Mouse (Mus musculus): ENCODE measurements around the gene Larp4b. TPM values are rescaled to one million over a fixed set of nuclear protein-coding genes. Genes with fewer than 3 reads are reported as not detected.
A peak's percentile ranks its signal among the peaks of the same experiment; 100 is the strongest.

The Larp4b gene
- total RNA-seq, 2 experiments from 2014 or later: 74.6 to 77.8 TPM

GRCm38 (mm10) chr13:9120835-9121542 lies 27.3 kb downstream of the Larp4b start:
- intact Hi-C loops (cut with DNase I): no loop called here
- no peak for DNase-seq (ENCODE audit: low spot score in 2 of 2)

GRCm38 (mm10) chr13:9122045-9122444 lies 28.4 kb downstream of the Larp4b start:
- no peak for DNase-seq (ENCODE audit: low spot score in 2 of 2)
- intact Hi-C loops (cut with DNase I): no loop called here

- DNase-seq (ENCODE audit: low spot score in 2 of 2): no peak
- intact Hi-C loops (cut with DNase I): no loop called here
Measured at GRCm38 (mm10) chr13:9125193-9125592, 31.5 kb downstream of the Larp4b start.

- intact Hi-C loops (cut with DNase I): no loop called here
- no peak for DNase-seq (ENCODE audit: low spot score in 2 of 2)
Measured at GRCm38 (mm10) chr13:9127715-9128114, 34.0 kb downstream of the Larp4b start.

- intact Hi-C loops (cut with DNase I): no loop called here
- DNase-seq (ENCODE audit: low spot score in 2 of 2): no peak
Measured at GRCm38 (mm10) chr13:9128707-9129314, 35.1 kb downstream of the Larp4b start.

GRCm38 (mm10) chr13:9134421-9134820 lies 40.7 kb downstream of the Larp4b start:
- intact Hi-C loops (cut with DNase I): no loop called here
- DNase-seq (ENCODE audit: low spot score in 2 of 2): no peak

GRCm38 (mm10) chr13:9136088-9136487 lies 42.4 kb downstream of the Larp4b start:
- intact Hi-C loops (cut with DNase I): no loop called here

GRCm38 (mm10) chr13:9136733-9137132 lies 43.1 kb downstream of the Larp4b start:
- intact Hi-C loops (cut with DNase I): no loop called here

More at GRCm38 (mm10) chr13:9136088-9136487, 42.4 kb downstream of the Larp4b start:
- DNase-seq (ENCODE audit: low spot score in 2 of 2): no peak

GRCm38 (mm10) chr13:9139466-9139991 lies 45.8 kb downstream of the Larp4b start:
- DNase-seq (ENCODE audit: low spot score in 2 of 2): no peak
- intact Hi-C loops (cut with DNase I): no loop called here

More at GRCm38 (mm10) chr13:9136733-9137132, 43.1 kb downstream of the Larp4b start:
- peak; percentile 45 to 85 for DNase-seq (ENCODE audit: low spot score in 2 of 2)

GRCm38 (mm10) chr13:9140204-9140603 lies 46.5 kb downstream of the Larp4b start:
- DNase-seq (ENCODE audit: low spot score in 2 of 2): peak in 1 of 2 experiments; percentile 62
- intact Hi-C loops (cut with DNase I): no loop called here

GRCm38 (mm10) chr13:9142371-9142770 lies 48.7 kb downstream of the Larp4b start:
- intact Hi-C loops (cut with DNase I): no loop called here
- DNase-seq (ENCODE audit: low spot score in 2 of 2): no peak

- no peak for DNase-seq (ENCODE audit: low spot score in 2 of 2)
- intact Hi-C loops (cut with DNase I): no loop called here
Measured at GRCm38 (mm10) chr13:9148830-9149229, 55.1 kb downstream of the Larp4b start.

GRCm38 (mm10) chr13:9149473-9150217 lies 56.0 kb downstream of the Larp4b start:
- peak in 1 of 2 experiments; percentile 21 for DNase-seq (ENCODE audit: low spot score in 2 of 2)
- intact Hi-C loops (cut with DNase I): no loop called here

GRCm38 (mm10) chr13:9151100-9151499 lies 57.4 kb downstream of the Larp4b start:
- intact Hi-C loops (cut with DNase I): no loop called here

GRCm38 (mm10) chr13:9151619-9152018 lies 57.9 kb downstream of the Larp4b start:
- no peak for DNase-seq (ENCODE audit: low spot score in 2 of 2)
- intact Hi-C loops (cut with DNase I): no loop called here

More at GRCm38 (mm10) chr13:9151100-9151499, 57.4 kb downstream of the Larp4b start:
- no peak for DNase-seq (ENCODE audit: low spot score in 2 of 2)

GRCm38 (mm10) chr13:9152267-9152666 lies 58.6 kb downstream of the Larp4b start:
- DNase-seq (ENCODE audit: low spot score in 2 of 2): no peak
- intact Hi-C loops (cut with DNase I): no loop called here

GRCm38 (mm10) chr13:9153803-9154202 lies 60.1 kb downstream of the Larp4b start:
- intact Hi-C loops (cut with DNase I): no loop called here

GRCm38 (mm10) chr13:9159282-9159681 lies 65.6 kb downstream of the Larp4b start:
- intact Hi-C loops (cut with DNase I): no loop called here
- no peak for DNase-seq (ENCODE audit: low spot score in 2 of 2)

More at GRCm38 (mm10) chr13:9153803-9154202, 60.1 kb downstream of the Larp4b start:
- DNase-seq (ENCODE audit: low spot score in 2 of 2): no peak

- no peak for DNase-seq (ENCODE audit: low spot score in 2 of 2)
- intact Hi-C loops (cut with DNase I): no loop called here
Measured at GRCm38 (mm10) chr13:9162888-9163287, 69.2 kb downstream of the Larp4b start.

GRCm38 (mm10) chr13:9167842-9168241 lies 74.2 kb downstream of the Larp4b start:
- intact Hi-C loops (cut with DNase I): no loop called here
- DNase-seq (ENCODE audit: low spot score in 2 of 2): no peak
